Mouse (Mus musculus) erythroblast, embryonic 14.5 days (primary cell): Measurements from ENCODE around the gene Smarcad1.

Source experiments
- GATA1 ChIP-seq: IDR thresholded peaks from 2 replicates; pipeline ENCODE4 v1.6.1; 2012; ENCODE audit warnings: low read length, inconsistent platforms, mixed read lengths
- TAL1 ChIP-seq: IDR thresholded peaks from 3 replicates; pipeline ENCODE4 v1.6.1; 2012; ENCODE audit warnings: low read length, inconsistent platforms, mixed read lengths

- TF ChIP-seq TAL1: no peak
- no peak for TF ChIP-seq GATA1
These were observed 90.0 kb downstream of the Smarcad1 start for GRCm38 (mm10) chr6:65132376-65132775.
